Mouse (Mus musculus) thymus, adult 2 months (tissue): ENCODE measurements at regions not wholly inside any gene's neighbourhood (a gene's known extent, or its start where the extent isn't known, plus 50 kb on each side); places are given as distances from the start of the nearest gene placed in this dataset.

Experiments
- DNase-seq: peaks from one replicate; pipeline ENCODE4 v3.0.0; 2021
- H3K27ac ChIP-seq: fragments of 200-500 bp; 2 replicates; pipeline ENCODE4 v1.5.1; 2012; ENCODE audit warnings: low read length, control low read depth; ENCODE audit not compliant: control insufficient read depth, insufficient read depth
- H3K27me3 ChIP-seq: fragments of 200-500 bp; 2 replicates; pipeline ENCODE4 v1.6.1; 2012; ENCODE audit warnings: mild to moderate bottlenecking, low read length, moderate library complexity, mixed read lengths; ENCODE audit not compliant: control insufficient read depth, insufficient read depth
- H3K36me3 ChIP-seq: fragments of 200-500 bp; 2 replicates; pipeline ENCODE4 v1.6.1; 2012; ENCODE audit warnings: mild to moderate bottlenecking, low read length, moderate library complexity; ENCODE audit not compliant: control insufficient read depth, insufficient read depth
- H3K4me1 ChIP-seq: fragments of 200-500 bp; replicated peaks from 2 replicates; pipeline ENCODE4 v1.6.1; 2012; ENCODE audit warnings: low read length; ENCODE audit not compliant: control insufficient read depth, insufficient read depth
- H3K4me3 ChIP-seq: fragments of 200-500 bp; 2 replicates; pipeline ENCODE4 v1.5.1; 2012; ENCODE audit warnings: mild to moderate bottlenecking, low read length, control low read depth, moderate library complexity; ENCODE audit not compliant: control insufficient read depth, insufficient read depth
- CTCF ChIP-seq: fragments of 200-500 bp; IDR thresholded peaks from 2 replicates; pipeline ENCODE4 v1.5.1; 2012; ENCODE audit warnings: mild to moderate bottlenecking, control low read depth, low read length, moderate library complexity, borderline replicate concordance; ENCODE audit not compliant: control insufficient read depth, poor library complexity, insufficient read depth; ENCODE audit errors: extremely low read depth
- POLR2A ChIP-seq: fragments of 200-500 bp; IDR thresholded peaks from 2 replicates; pipeline ENCODE4 v1.6.1; 2012; ENCODE audit warnings: mild to moderate bottlenecking, low read length, control low read depth, moderate library complexity; ENCODE audit not compliant: control insufficient read depth, poor library complexity, insufficient read depth; ENCODE audit errors: extremely low read depth
- WGBS: fragments of 180-500 bp; shearing (Covaris S2); methylation state at CpG from one replicate; pipeline ENCODE4 v1.1.7; 2018; 5-methylcytosine and 5-hydroxymethylcytosine counted together

- Histone ChIP-seq H3K27ac (no peak overlapping the region), H3K27me3 (no peaks in the 10 kb centered on the region), H3K36me3 (no peaks in the 10 kb centered on the region), H3K4me3 (no peak overlapping the region), H3K4me1 (no peaks in the 10 kb centered on the region)
- no peak for DNase-seq
- WGBS, result 93% methylated on average over 4 of the region's 4 CpGs
- no peak for TF ChIP-seq POLR2A
- no peak for TF ChIP-seq CTCF
Measured at GRCm38 (mm10) chr1:73308420-73308819, 292.7 kb upstream of the Tnp1 start.

- WGBS, result 54% methylated on average over 3 of the region's 3 CpGs
Measured at GRCm38 (mm10) chr1:73307194-73307593, 291.5 kb upstream of the Tnp1 start.

GRCm38 (mm10) chr1:73299978-73300688 is 284.4 kb upstream of the Tnp1 start:
- TF ChIP-seq CTCF (no peak), POLR2A (no peak)
- no peaks in the 10 kb centered on the region for H3K36me3 ChIP-seq
- H3K4me3 ChIP-seq, result no peak overlapping the region
- no peaks in the 10 kb centered on the region for H3K27me3 ChIP-seq
- DNase-seq, result no peak
- H3K4me1 ChIP-seq, result no peaks in the 10 kb centered on the region
- 73% methylated on average over 4 of the region's 4 CpGs for WGBS
- no peak overlapping the region for H3K27ac ChIP-seq

More at GRCm38 (mm10) chr1:73307194-73307593, 291.5 kb upstream of the Tnp1 start:
- Histone ChIP-seq H3K27ac (no peak overlapping the region), H3K4me3 (no peak overlapping the region), H3K27me3 (no peaks in the 10 kb centered on the region), H3K4me1 (no peaks in the 10 kb centered on the region), H3K36me3 (no peaks in the 10 kb centered on the region)
- no peak for DNase-seq
- no peak for TF ChIP-seq CTCF
- TF ChIP-seq POLR2A, result no peak

GRCm38 (mm10) chr1:73285342-73285741 is 269.6 kb upstream of the Tnp1 start:
- no peak for TF ChIP-seq CTCF
- TF ChIP-seq POLR2A, result no peak
- 79% methylated on average over 2 of the region's 2 CpGs for WGBS
- no peaks in the 10 kb centered on the region for H3K4me1 ChIP-seq
- no peak overlapping the region for H3K27ac ChIP-seq
- no peak for DNase-seq
- no peak overlapping the region for H3K4me3 ChIP-seq
- H3K36me3 ChIP-seq, result no peaks in the 10 kb centered on the region
- no peaks in the 10 kb centered on the region for H3K27me3 ChIP-seq

GRCm38 (mm10) chr1:73274480-73274879 is 258.8 kb upstream of the Tnp1 start:
- 26% methylated on average over 2 of the region's 2 CpGs for WGBS
- no peak for DNase-seq
- TF ChIP-seq CTCF (no peak), POLR2A (no peak)
- Histone ChIP-seq H3K27me3 (no peaks in the 10 kb centered on the region), H3K4me1 (no peaks in the 10 kb centered on the region), H3K36me3 (no peaks in the 10 kb centered on the region), H3K27ac (no peak overlapping the region), H3K4me3 (no peak overlapping the region)

- 63% methylated on average over 6 of the region's 6 CpGs for WGBS
- no peaks in the 10 kb centered on the region for H3K27me3 ChIP-seq
- no peak for TF ChIP-seq POLR2A
- TF ChIP-seq CTCF, result no peak
Measured at GRCm38 (mm10) chr1:73270787-73271391, 255.2 kb upstream of the Tnp1 start.

More at GRCm38 (mm10) chr1:73270787-73271391, 255.2 kb upstream of the Tnp1 start:
- Histone ChIP-seq H3K4me1 (no peaks in the 10 kb centered on the region), H3K36me3 (no peaks in the 10 kb centered on the region), H3K27ac (no peak overlapping the region), H3K4me3 (no peak overlapping the region)
- no peak for DNase-seq
